Mouse (Mus musculus): ENCODE measurements around the gene Cdh23. TPM values are rescaled to one million over a fixed set of nuclear protein-coding genes. Genes with fewer than 3 reads are reported as not detected.

Gene Cdh23
- polyA plus RNA-seq, 1 experiment from 2014 or later: 2.0 TPM

DNA sequence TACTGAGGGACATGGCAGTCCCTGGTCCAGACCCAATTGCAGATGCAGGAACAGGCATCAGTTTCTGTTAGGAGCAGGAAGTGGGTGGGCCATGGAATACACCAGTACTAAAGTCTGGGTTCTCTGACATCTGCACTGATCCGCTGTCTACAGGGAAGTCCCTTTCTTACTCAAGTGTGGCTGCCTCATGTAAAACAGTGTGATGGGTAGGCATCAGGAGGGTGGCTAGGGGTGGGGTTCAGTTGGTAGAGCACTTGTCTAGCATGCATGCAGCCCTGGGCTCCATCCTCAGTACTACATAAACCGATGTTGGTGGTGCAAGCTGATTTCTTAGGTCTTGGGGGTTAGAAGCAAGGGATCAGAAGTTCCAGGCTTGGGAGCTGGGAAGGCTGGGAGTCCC, 282.5 kb downstream of the Cdh23 start:
- Histone ChIP-seq H3K9me3 (replicated peaks; ENCODE audit: control insufficient read depth, low read length) (no peaks in the 10 kb centered on the region), H3K27me3 (replicated peaks; ENCODE audit: control insufficient read depth, insufficient read depth, low read length) (no peaks in the 10 kb centered on the region), H3K36me3 (ENCODE audit: control insufficient read depth, insufficient read depth, low read length) (no peaks in the 10 kb centered on the region), H3K27ac (ENCODE audit: low read depth, low read length) (no peak overlapping the region), H3K4me2 (ENCODE audit: low read length) (no peak overlapping the region), H3K4me3 (ENCODE audit: low read depth, low read length) (no peak overlapping the region), H3K9ac (ENCODE audit: low read length) (no peak overlapping the region), H3K4me1 (ENCODE audit: control insufficient read depth, insufficient read depth, low read length) (no peaks in the 10 kb centered on the region)
- ATAC-seq (no peak), DNase-seq (ENCODE audit: low spot score) (no peak)
- WGBS: 92% methylated on average over 2 of the region's 2 CpGs

- no peak overlapping the region for H3K9ac ChIP-seq (ENCODE audit: low read length)
- no peaks in the 10 kb centered on the region for H3K36me3 ChIP-seq (ENCODE audit: control insufficient read depth, insufficient read depth, low read length)
- H3K4me3 ChIP-seq (ENCODE audit: low read depth, low read length): no peak overlapping the region
- no peak for ATAC-seq
- DNase-seq (ENCODE audit: low spot score): peak; percentile 33
- no peaks in the 10 kb centered on the region for H3K9me3 ChIP-seq (replicated peaks; ENCODE audit: control insufficient read depth, low read length)
- H3K4me2 ChIP-seq (ENCODE audit: low read length): no peak overlapping the region
- 19% methylated on average over 5 of the region's 5 CpGs for WGBS
- no peaks in the 10 kb centered on the region for H3K4me1 ChIP-seq (ENCODE audit: control insufficient read depth, insufficient read depth, low read length)
- H3K27ac ChIP-seq (ENCODE audit: low read depth, low read length): no peak overlapping the region
- H3K27me3 ChIP-seq (replicated peaks; ENCODE audit: control insufficient read depth, insufficient read depth, low read length): no peaks in the 10 kb centered on the region
Observed at GRCm38 (mm10) chr10:60411794-60412193, 284.5 kb downstream of the Cdh23 start.

GRCm38 (mm10) chr10:60407831-60408230, 288.5 kb downstream of the Cdh23 start:
- H3K9me3 ChIP-seq (replicated peaks; ENCODE audit: control insufficient read depth, low read length): no peaks in the 10 kb centered on the region
- no peaks in the 10 kb centered on the region for H3K27me3 ChIP-seq (replicated peaks; ENCODE audit: control insufficient read depth, insufficient read depth, low read length)
- 3% methylated on average over 5 of the region's 5 CpGs for WGBS
- H3K4me1 ChIP-seq (ENCODE audit: control insufficient read depth, insufficient read depth, low read length): no peaks in the 10 kb centered on the region
- no peak overlapping the region for H3K4me2 ChIP-seq (ENCODE audit: low read length)
- no peaks in the 10 kb centered on the region for H3K36me3 ChIP-seq (ENCODE audit: control insufficient read depth, insufficient read depth, low read length)
- H3K9ac ChIP-seq (ENCODE audit: low read length): no peak overlapping the region
- ATAC-seq (peak; percentile 67), DNase-seq (ENCODE audit: low spot score) (peak; percentile 72)
- no peak overlapping the region for H3K27ac ChIP-seq (ENCODE audit: low read depth, low read length)
- no peak overlapping the region for H3K4me3 ChIP-seq (ENCODE audit: low read depth, low read length)

DNA sequence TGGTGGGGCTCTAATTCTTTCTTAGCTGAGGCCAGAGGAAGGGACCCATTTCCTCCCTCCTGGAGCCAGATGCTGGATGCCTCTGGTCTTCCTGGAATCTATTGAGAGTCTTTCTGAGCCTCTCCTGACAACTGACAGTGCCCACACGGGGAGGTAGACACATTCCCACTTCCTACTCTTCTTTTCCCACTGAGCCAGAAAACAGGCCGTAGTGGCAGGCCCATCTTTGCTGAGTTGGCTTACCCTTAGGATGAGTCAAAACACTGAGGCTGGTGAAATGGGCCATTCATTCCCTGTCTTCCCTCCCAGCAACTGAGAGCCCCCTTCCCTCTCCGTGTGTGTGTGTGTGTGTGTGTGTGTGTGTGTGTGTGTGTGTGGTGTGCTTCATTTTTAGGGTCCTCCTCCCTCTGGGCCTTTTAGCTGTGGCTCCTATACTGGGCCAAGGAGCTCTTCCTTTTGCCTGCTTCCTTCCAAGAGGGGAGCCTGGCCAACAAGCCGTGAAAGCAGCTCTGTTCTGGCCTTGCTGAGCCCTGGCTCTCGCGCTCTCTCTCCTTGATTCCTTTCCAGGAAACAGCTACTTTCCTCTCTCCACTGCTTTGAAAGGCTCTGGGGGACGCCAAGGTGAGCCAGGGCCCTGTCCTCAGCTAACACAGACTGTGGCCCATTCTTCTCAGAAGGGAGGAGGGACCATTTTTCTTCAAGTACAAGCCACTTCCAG, 290.7 kb downstream of the Cdh23 start:
- Histone ChIP-seq H3K9me3 (replicated peaks; ENCODE audit: control insufficient read depth, low read length) (no peaks in the 10 kb centered on the region), H3K27ac (ENCODE audit: low read depth, low read length) (no peak overlapping the region), H3K4me3 (ENCODE audit: low read depth, low read length) (no peak overlapping the region), H3K4me1 (ENCODE audit: control insufficient read depth, insufficient read depth, low read length) (no peaks in the 10 kb centered on the region), H3K27me3 (replicated peaks; ENCODE audit: control insufficient read depth, insufficient read depth, low read length) (no peaks in the 10 kb centered on the region), H3K36me3 (ENCODE audit: control insufficient read depth, insufficient read depth, low read length) (no peaks in the 10 kb centered on the region), H3K4me2 (ENCODE audit: low read length) (no peak overlapping the region), H3K9ac (ENCODE audit: low read length) (no peak overlapping the region)
- ATAC-seq: no peak
- 47% methylated on average over 7 of the region's 7 CpGs for WGBS
- peak; percentile 38 for DNase-seq (ENCODE audit: low spot score)

GRCm38 (mm10) chr10:60400507-60401295, 295.6 kb downstream of the Cdh23 start:
- H3K4me2 ChIP-seq (ENCODE audit: low read length): no peak overlapping the region
- H3K9ac ChIP-seq (ENCODE audit: low read length): no peak overlapping the region
- H3K27ac ChIP-seq (ENCODE audit: low read depth, low read length): no peak overlapping the region
- no peaks in the 10 kb centered on the region for H3K9me3 ChIP-seq (replicated peaks; ENCODE audit: control insufficient read depth, low read length)
- H3K4me3 ChIP-seq (ENCODE audit: low read depth, low read length): no peak overlapping the region
- DNase-seq (ENCODE audit: low spot score) (no peak), ATAC-seq (no peak)
- no peaks in the 10 kb centered on the region for H3K36me3 ChIP-seq (ENCODE audit: control insufficient read depth, insufficient read depth, low read length)
- H3K4me1 ChIP-seq (ENCODE audit: control insufficient read depth, insufficient read depth, low read length): no peaks in the 10 kb centered on the region
- WGBS: 80% methylated on average over 11 of the region's 11 CpGs
- H3K27me3 ChIP-seq (replicated peaks; ENCODE audit: control insufficient read depth, insufficient read depth, low read length): no peaks in the 10 kb centered on the region

DNA sequence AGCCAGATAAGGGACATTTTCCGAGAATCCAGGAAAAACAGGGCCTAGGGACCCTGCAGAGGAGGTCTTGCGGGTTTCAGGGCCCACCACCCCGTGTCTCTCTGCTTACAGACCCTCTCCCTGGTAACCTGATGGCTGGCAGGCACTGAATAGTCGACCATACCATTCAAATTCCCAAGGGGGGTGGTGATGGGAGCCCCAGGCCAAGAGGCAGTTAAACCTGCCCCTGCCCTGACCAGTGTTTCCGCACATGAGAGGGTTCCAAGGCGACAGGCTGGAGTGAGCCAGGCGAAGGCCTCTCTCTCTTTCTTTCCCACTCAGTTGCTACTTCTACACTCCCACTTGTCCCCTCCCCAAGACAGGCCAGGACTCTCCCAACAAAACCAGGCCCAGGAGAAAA, 296.8 kb downstream of the Cdh23 start, which contains the start of gene Gm17455:
TSS of gene Gm17455 (plus strand) at position 278 of the 400 bp plus-strand sequence.
- H3K9me3 ChIP-seq (replicated peaks; ENCODE audit: control insufficient read depth, low read length): no peaks in the 10 kb centered on the region
- H3K27ac ChIP-seq (ENCODE audit: low read depth, low read length): no peak within 1 kb of the TSS
- no peak within 1 kb of the TSS for H3K4me2 ChIP-seq (ENCODE audit: low read length)
- no peak within 1 kb of the TSS for H3K4me3 ChIP-seq (ENCODE audit: low read depth, low read length)
- DNase-seq (ENCODE audit: low spot score) (no peak), ATAC-seq (peak; percentile 20; the same call in 1 of the 2 replicates)
- 56% methylated on average over 7 of the region's 7 CpGs for WGBS
- no peaks in the 10 kb centered on the region for H3K36me3 ChIP-seq (ENCODE audit: control insufficient read depth, insufficient read depth, low read length)
- H3K27me3 ChIP-seq (replicated peaks; ENCODE audit: control insufficient read depth, insufficient read depth, low read length): no peaks in the 10 kb centered on the region
- no peaks in the 10 kb centered on the region for H3K4me1 ChIP-seq (ENCODE audit: control insufficient read depth, insufficient read depth, low read length)
- no peak within 1 kb of the TSS for H3K9ac ChIP-seq (ENCODE audit: low read length)

DNA sequence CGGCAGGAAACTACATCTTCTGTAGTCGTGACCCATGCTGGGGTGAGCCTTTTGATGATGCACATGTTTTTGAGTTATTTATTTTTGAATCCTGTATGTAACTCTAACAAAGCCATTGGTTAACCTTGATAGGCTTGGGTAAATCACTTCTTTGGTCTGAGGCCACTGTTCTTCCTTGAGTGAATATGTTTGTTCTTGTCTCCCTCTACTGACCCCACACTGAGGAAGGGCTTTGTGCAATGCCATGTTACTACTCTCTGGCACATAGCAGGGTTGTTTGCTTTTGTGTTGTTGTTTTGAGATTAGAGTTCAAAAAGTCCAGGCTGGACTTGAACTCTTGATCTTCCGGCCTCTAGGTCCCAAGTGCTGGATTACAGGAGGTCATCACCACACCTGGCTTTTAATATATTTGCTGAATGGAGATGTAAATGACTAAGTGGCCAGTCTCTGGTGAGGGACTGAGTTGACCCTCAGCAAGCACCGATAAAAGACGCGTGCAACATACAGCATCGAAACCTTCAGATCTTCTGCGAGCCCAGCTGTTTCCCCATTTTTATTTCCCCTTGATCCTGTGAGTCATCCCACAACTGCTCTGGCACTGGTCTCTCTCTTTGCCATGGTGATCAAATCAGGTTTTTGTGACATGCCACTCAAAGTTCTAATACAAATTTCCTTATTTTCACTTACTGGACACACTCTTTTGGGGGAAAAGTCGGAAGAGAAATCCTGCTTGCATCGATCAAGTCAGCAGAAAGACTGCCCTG, 298.1 kb downstream of the Cdh23 start:
- H3K9ac ChIP-seq (ENCODE audit: low read length): no peak overlapping the region
- H3K36me3 ChIP-seq (ENCODE audit: control insufficient read depth, insufficient read depth, low read length): no peaks in the 10 kb centered on the region
- WGBS: 94% methylated on average over 10 of the region's 10 CpGs
- H3K9me3 ChIP-seq (replicated peaks; ENCODE audit: control insufficient read depth, low read length): no peaks in the 10 kb centered on the region
- H3K27me3 ChIP-seq (replicated peaks; ENCODE audit: control insufficient read depth, insufficient read depth, low read length): no peaks in the 10 kb centered on the region
- ATAC-seq: no peak
- no peaks in the 10 kb centered on the region for H3K4me1 ChIP-seq (ENCODE audit: control insufficient read depth, insufficient read depth, low read length)
- DNase-seq (ENCODE audit: low spot score): no peak
- no peak overlapping the region for H3K4me2 ChIP-seq (ENCODE audit: low read length)
- no peak overlapping the region for H3K27ac ChIP-seq (ENCODE audit: low read depth, low read length)
- no peak overlapping the region for H3K4me3 ChIP-seq (ENCODE audit: low read depth, low read length)

GRCm38 (mm10) chr10:60395605-60396004, 300.7 kb downstream of the Cdh23 start:
- 74% methylated on average over 5 of the region's 5 CpGs for WGBS
- Histone ChIP-seq H3K4me3 (ENCODE audit: low read depth, low read length) (no peak overlapping the region), H3K27me3 (replicated peaks; ENCODE audit: control insufficient read depth, insufficient read depth, low read length) (no peaks in the 10 kb centered on the region), H3K9me3 (replicated peaks; ENCODE audit: control insufficient read depth, low read length) (no peaks in the 10 kb centered on the region), H3K27ac (ENCODE audit: low read depth, low read length) (no peak overlapping the region), H3K4me2 (ENCODE audit: low read length) (no peak overlapping the region), H3K36me3 (ENCODE audit: control insufficient read depth, insufficient read depth, low read length) (no peaks in the 10 kb centered on the region), H3K9ac (ENCODE audit: low read length) (no peak overlapping the region), H3K4me1 (ENCODE audit: control insufficient read depth, insufficient read depth, low read length) (no peaks in the 10 kb centered on the region)
- ATAC-seq (no peak), DNase-seq (ENCODE audit: low spot score) (no peak)
